Mouse (Mus musculus) heart, postnatal 0 days (tissue): ENCODE data around the gene Asap3. TPM values are rescaled to one million over a fixed set of nuclear protein-coding genes. Genes with fewer than 3 reads are reported as not detected.
A peak's percentile ranks its signal among the peaks of the same experiment; 100 is the strongest.

ENCODE experiments used
- ATAC-seq: fragments of 200-750 bp; cut with Nextera tagmentation; 2 replicates; pipeline ENCODE4 v1.8.0; 2017; ENCODE audit warnings: low read depth, moderate number of reproducible peaks, moderate library complexity; ENCODE audit not compliant: insufficient read depth
- DNase-seq: peaks from one replicate; pipeline ENCODE4 v3.0.0-alpha.2; 2016; ENCODE audit warnings: low spot score
- H3K27ac ChIP-seq: fragments of 300-500 bp; sonication (generic); 2 replicates; pipeline ENCODE4 v1.5.1; 2014; ENCODE audit warnings: low read depth, mild to moderate bottlenecking
- H3K27me3 ChIP-seq: fragments of 300-500 bp; sonication (generic); 2 replicates; pipeline ENCODE4 v1.6.1; 2014; ENCODE audit warnings: low read length, mixed read lengths; ENCODE audit not compliant: control insufficient read depth, insufficient read depth
- H3K36me3 ChIP-seq: fragments of 300-500 bp; sonication (generic); replicated peaks from 2 replicates; pipeline ENCODE4 v1.6.1; 2014; ENCODE audit warnings: low read length, mixed read lengths; ENCODE audit not compliant: control insufficient read depth, insufficient read depth
- H3K4me1 ChIP-seq: fragments of 300-500 bp; sonication (generic); 2 replicates; pipeline ENCODE4 v1.6.1; 2014; ENCODE audit warnings: antibody characterized with exemption; ENCODE audit not compliant: control insufficient read depth, insufficient read depth
- H3K4me2 ChIP-seq: fragments of 300-500 bp; sonication (generic); 2 replicates; pipeline ENCODE4 v1.6.1; 2014; ENCODE audit warnings: low read depth, mild to moderate bottlenecking, low read length, moderate library complexity
- H3K4me3 ChIP-seq: fragments of 300-500 bp; sonication (generic); 2 replicates; pipeline ENCODE4 v1.5.1; 2014; ENCODE audit warnings: low read depth, low read length
- H3K9ac ChIP-seq: fragments of 300-500 bp; sonication (generic); replicated peaks from 2 replicates; pipeline ENCODE4 v1.6.1; 2014; ENCODE audit warnings: low read depth, low read length, mixed read lengths
- H3K9me3 ChIP-seq: fragments of 300-500 bp; sonication (generic); replicated peaks from 2 replicates; pipeline ENCODE4 v1.6.1; 2016; ENCODE audit warnings: low read length; ENCODE audit not compliant: control insufficient read depth
- CTCF ChIP-seq: IDR thresholded peaks from 2 replicates; pipeline ENCODE4 v1.5.1; 2016; ENCODE audit warnings: antibody characterized with exemption, control low read depth, low read depth
- EP300 ChIP-seq: IDR thresholded peaks from 2 replicates; pipeline ENCODE4 v1.6.1; 2016; ENCODE audit warnings: antibody characterized with exemption, low read depth
- WGBS: fragments of 180-500 bp; shearing (Covaris S2); extraction: QIAGEN DNeasy Blood & Tissue Kit; methylation state at CpG from one replicate; pipeline ENCODE4 v1.1.7; 2014; 5-methylcytosine and 5-hydroxymethylcytosine counted together
- polyA plus RNA-seq: library from polyadenylated mRNA; unstranded; fragments of >200 nt; fragmentation: Nextera tagmentation; extraction: Ambion mirVana; gene quantifications from 2 replicates; pipeline ENCODE4 v1.2.1, GENCODE M21; 2015
- total RNA-seq: library from RNA; depleted of rRNA; stranded (reverse); fragments of >200 nt; gene quantifications from 2 replicates; pipeline ENCODE4 v1.2.3, GENCODE M21; 2014; ENCODE audit warnings: low replicate concordance

Asap3 gene
- total and polyA plus RNA-seq, 2 experiments from 2014 or later = 1.7 to 2.9 TPM

- H3K4me2 ChIP-seq = peak within 1 kb of the TSS; percentile 61
- peaks cover 22% of the 10 kb centered on the region for H3K4me1 ChIP-seq
- peak within 1 kb of the TSS; percentile 71 for H3K4me3 ChIP-seq
- no peaks in the 10 kb centered on the region for H3K27me3 ChIP-seq
- peak within 1 kb of the TSS; percentile 77 for H3K9ac ChIP-seq
- peak; percentile 95 for DNase-seq
- H3K36me3 ChIP-seq = peaks cover 25% of the 10 kb centered on the region
- no peak for TF ChIP-seq CTCF
- TF ChIP-seq EP300 = peak; percentile 46
- peak within 1 kb of the TSS; percentile 98 for H3K27ac ChIP-seq
- H3K9me3 ChIP-seq = no peaks in the 10 kb centered on the region
- ATAC-seq = peak; percentile 37
- WGBS = 5% methylated on average over 5 of the region's 5 CpGs
Measured at GRCm38 (mm10) chr4:136284455-136284854, 78.3 kb downstream of the Asap3 start, which contains the start of gene Zfp46. Gene Zfp46, plus strand, starts transcription at chr4:136284683.

- WGBS = 2% methylated on average over 6 of the region's 6 CpGs
- peak overlapping the region; percentile 71 for H3K4me3 ChIP-seq
- H3K27me3 ChIP-seq = no peaks in the 10 kb centered on the region
- no peaks in the 10 kb centered on the region for H3K9me3 ChIP-seq
- peak overlapping the region; percentile 61 for H3K4me2 ChIP-seq
- peak; percentile 11 for DNase-seq
- peaks cover 22% of the 10 kb centered on the region for H3K4me1 ChIP-seq
- TF ChIP-seq EP300 (no peak), CTCF (no peak)
- peak overlapping the region; percentile 77 for H3K9ac ChIP-seq
- ATAC-seq = no peak; the same call in 1 of the 2 replicates
- peaks cover 29% of the 10 kb centered on the region for H3K36me3 ChIP-seq
- H3K27ac ChIP-seq = peak overlapping the region; percentile 98
Measured at GRCm38 (mm10) chr4:136284891-136285290, 78.7 kb downstream of the Asap3 start.

- Histone ChIP-seq H3K4me2 (peak overlapping the region; percentile 61), H3K27me3 (no peaks in the 10 kb centered on the region), H3K4me1 (peaks cover 22% of the 10 kb centered on the region), H3K9ac (peak overlapping the region; percentile 77), H3K9me3 (no peaks in the 10 kb centered on the region), H3K4me3 (peak overlapping the region; percentile 71), H3K36me3 (peaks cover 34% of the 10 kb centered on the region), H3K27ac (peak overlapping the region; percentile 98)
- ATAC-seq (peak; percentile 93), DNase-seq (peak; percentile 98)
- WGBS = under 1% methylated on average over 25 of the region's 25 CpGs
- no peak for TF ChIP-seq CTCF
- peak; percentile 7; the same call in 1 of the 2 replicates for TF ChIP-seq EP300
Measured at GRCm38 (mm10) chr4:136285348-136285810, 79.2 kb downstream of the Asap3 start.

- peaks cover 22% of the 10 kb centered on the region for H3K4me1 ChIP-seq
- peak overlapping the region; percentile 98 for H3K27ac ChIP-seq
- peak; percentile 82 for ATAC-seq
- H3K9ac ChIP-seq = peak overlapping the region; percentile 77
- peak overlapping the region; percentile 71 for H3K4me3 ChIP-seq
- H3K9me3 ChIP-seq = no peaks in the 10 kb centered on the region
- peak; percentile 97 for DNase-seq
- 0% methylated on average over 29 of the region's 29 CpGs for WGBS
- no peaks in the 10 kb centered on the region for H3K27me3 ChIP-seq
- peaks cover 39% of the 10 kb centered on the region for H3K36me3 ChIP-seq
- no peak; the same call in 1 of the 2 replicates for TF ChIP-seq EP300
- no peak for TF ChIP-seq CTCF
- peak overlapping the region; percentile 61 for H3K4me2 ChIP-seq
Measured at GRCm38 (mm10) chr4:136285811-136286371, 79.7 kb downstream of the Asap3 start.

- Histone ChIP-seq H3K36me3 (peaks cover 77% of the 10 kb centered on the region), H3K9ac (no peak overlapping the region), H3K9me3 (no peaks in the 10 kb centered on the region), H3K27me3 (no peaks in the 10 kb centered on the region), H3K4me1 (0 out of 2 replicates have a peak, but pooled peaks cover 5% of the 10 kb centered on the region), H3K27ac (no peak overlapping the region), H3K4me3 (no peak overlapping the region), H3K4me2 (no peak overlapping the region)
- 62% methylated on average over 66 of the region's 66 CpGs for WGBS
- DNase-seq (no peak), ATAC-seq (no peak)
- no peak for TF ChIP-seq EP300
- TF ChIP-seq CTCF = no peak
Measured at GRCm38 (mm10) chr4:136289918-136290780, 84.0 kb downstream of the Asap3 start.
